Mouse (Mus musculus): ENCODE results near the gene Ano1. TPM values are rescaled to one million over a fixed set of nuclear protein-coding genes. Genes with fewer than 3 reads are reported as not detected.

Ano1 gene
- total RNA-seq, 2 experiments from 2014 or later, result 3.1 to 3.5 TPM

DNA sequence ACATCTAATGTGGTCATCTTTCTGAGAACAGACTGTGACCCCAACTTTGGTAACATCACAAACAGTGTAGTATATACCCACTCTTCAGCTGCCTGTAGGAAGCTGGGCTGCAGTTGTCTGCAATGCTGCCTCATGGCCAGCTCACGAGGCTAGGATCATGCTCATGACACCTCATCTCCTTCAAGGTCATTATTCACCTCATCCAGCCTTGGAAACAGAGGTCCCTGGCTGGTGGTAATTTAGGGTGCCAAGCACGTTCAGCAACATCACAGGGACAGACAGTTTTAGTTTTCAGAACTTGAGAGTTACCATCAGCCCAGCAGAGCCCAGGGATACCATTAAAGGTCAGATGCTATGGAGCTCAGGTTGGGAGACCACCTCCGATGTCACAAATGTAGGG, 86.2 kb downstream of the Ano1 start:
- intact Hi-C loops (cut with DNase I), result no loop called here
- DNase-seq (ENCODE audit: low spot score in 2 of 2), result no peak

DNA sequence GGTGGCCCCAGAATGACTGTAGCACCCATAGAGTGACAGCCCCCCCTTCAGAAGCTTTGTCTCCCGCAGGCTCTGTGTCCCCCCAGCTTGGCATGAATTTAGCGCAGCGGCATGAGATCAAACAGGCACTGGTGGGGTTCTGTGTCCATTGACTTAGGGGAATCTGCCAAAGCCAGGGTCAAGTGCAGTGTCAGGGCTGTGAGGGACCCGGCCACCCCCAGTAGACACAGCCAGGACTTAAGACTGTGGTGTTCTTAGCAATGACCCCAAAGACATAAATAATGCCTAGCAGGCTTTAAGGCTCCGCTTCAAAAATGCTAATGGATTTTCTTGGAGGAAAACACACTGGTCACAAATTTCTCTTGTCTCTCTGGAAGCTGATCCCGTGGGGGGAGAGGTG, 88.2 kb downstream of the Ano1 start:
- no peak for DNase-seq (ENCODE audit: low spot score in 2 of 2)
- intact Hi-C loops (cut with DNase I), result no loop called here

DNA sequence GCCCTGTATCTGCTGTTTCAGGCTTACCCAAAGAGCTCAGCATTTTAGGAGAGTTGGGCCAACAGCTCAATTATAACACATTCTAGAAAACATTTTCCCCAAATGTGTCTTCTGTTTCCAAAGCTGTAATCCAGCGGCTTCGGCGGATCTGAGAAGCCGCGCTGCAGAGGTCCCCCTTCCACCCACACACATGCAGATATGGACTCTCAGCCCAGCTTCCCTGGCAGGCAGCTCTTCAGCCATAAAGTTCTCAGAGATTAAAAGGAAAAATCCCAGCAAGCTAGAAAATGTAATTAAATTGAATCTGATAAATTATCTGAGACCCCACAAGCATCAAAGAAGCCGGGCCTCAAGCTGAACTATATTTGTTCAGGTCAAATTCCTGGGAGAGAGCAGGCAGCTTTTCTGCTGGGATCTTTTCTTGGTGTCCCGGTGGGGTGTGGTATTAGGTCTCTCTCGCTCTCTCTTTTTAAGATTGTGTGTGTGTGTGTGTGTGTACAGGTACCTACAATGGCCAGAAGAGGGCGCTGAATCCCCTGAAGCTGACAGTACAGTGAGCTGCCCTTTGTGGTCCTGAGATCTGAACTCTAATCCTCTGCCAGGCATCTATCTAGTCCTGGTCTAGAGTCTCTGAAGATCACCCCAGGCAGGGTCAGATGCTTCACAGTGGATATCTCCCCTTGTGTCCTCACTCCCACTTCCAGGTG, 95.4 kb downstream of the Ano1 start:
- intact Hi-C loops (cut with DNase I), result no loop called here
- DNase-seq (ENCODE audit: low spot score in 2 of 2), result peak in 1 of 2 experiments; percentile 28

DNA sequence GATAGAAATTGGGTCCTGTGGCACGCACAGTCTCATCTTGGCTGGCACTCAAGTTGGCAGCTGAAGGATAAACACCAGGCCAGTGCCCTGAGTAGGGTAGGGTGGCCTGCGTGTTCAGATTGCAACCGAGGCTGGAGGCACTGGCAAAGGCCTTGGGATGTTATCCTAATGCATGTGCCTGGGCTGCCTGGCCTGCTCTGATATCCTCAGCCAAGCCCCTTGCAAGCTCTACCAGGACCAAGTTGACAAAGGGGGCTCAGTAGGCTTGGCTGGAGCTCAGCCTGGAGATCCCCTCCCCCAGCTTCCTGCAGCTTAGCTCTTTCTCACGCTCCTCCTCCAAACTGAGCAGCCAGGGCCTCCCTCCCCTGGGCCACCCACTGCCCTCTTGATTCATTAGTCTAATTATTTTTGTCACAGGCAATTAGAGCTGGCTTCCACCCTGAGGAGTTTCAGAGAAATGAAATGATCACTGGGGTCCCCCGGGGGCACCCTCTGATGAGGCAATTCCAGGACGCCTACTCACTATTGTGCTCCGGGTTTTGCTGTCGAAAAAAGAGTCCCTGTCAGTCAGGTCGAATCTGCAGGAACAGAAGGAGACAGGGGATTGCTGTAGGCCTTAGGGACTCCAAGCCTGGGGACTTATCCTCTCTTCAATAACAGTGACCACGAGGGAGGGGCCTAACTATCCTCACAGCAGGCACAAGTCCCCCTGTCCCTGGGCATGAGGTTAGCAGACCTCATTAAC, 97.9 kb downstream of the Ano1 start:
- intact Hi-C loops (cut with DNase I), result no loop called here

DNA sequence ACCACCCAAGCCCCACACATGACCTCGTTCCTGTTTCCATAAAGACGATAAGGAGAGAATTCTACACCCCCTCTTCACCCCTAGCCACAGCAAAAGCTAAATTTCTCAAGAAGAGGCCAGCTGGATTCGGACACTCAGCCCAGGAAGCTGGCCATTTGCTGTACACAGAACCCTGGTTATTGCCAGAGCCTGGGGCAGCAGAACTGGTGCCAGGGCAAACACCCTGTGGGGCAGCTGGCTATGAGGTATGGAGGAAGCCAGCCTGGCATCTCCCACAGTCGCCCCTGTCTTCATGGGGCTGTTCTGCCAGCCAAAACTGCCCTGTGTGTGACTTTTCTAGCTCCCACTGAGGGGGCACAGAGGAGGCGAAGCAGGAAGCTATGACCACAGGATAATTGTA, 104.2 kb downstream of the Ano1 start:
- intact Hi-C loops (cut with DNase I), result no loop called here
- DNase-seq (ENCODE audit: low spot score in 2 of 2), result no peak

More for the DNA sequence above, 97.9 kb downstream of the Ano1 start:
- DNase-seq (ENCODE audit: low spot score in 2 of 2), result peak; percentile 65 to 73

DNA sequence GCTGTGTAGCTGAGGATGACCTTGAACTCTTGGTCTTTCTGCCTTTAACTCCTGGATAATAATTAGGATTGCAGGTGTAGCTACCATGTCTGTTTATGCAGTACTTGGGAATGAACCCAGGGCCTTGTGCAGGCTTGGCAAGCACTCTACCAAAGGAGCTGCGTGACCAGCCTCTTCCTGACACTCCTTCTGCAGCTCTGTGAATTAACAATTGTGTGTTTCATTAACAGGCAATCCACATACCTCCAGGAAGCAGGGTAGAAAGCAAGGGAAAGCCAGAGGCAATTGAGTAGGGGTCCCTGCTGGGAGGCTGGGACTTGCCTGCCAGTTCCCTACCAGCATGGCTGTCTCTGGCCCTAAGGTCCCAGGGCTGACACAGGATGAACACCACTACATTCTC, 111.0 kb downstream of the Ano1 start:
- DNase-seq (ENCODE audit: low spot score in 2 of 2), result no peak
- intact Hi-C loops (cut with DNase I), result no loop called here

DNA sequence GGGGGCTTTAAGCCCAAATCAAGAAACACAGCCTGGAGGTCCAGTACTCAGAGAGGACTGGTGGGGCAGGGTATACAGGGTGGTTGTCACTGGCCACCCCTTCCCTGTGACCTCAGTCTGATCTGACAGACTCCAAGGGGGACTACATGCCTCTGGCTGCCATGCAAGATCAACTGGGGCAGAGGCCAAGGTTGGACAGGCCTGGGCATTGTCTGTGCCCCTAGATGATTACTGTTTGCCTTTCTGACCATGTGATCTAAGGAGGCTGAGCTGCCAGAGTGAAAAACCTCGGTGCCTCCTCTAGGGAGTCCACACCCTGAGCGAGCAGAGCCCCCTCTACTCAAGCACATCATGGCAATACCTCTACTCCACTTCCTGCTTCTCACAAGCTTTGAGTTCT, 115.8 kb downstream of the Ano1 start:
- no peak for DNase-seq (ENCODE audit: low spot score in 2 of 2)
- intact Hi-C loops (cut with DNase I), result no loop called here

DNA sequence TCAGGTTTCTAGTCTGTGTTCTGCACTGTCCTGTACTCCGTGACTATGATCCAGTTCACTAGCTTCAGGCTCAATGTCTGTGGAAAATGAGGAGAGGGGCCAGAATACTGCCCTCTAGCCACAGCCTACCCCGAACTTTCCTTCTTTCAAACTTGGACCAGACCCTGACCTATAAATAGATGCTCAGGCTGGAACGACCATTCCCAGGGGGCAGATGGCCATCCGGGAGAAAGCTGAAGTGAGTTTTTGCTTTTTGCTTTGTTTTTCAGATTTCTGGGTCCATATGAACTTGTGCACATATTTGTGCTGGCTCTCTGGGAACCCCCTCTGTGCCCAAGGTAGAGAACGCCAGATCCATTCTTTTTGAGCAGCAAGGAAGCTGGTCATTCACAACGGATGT, 116.9 kb downstream of the Ano1 start:
- intact Hi-C loops (cut with DNase I), result no loop called here
- DNase-seq (ENCODE audit: low spot score in 2 of 2), result no peak

DNA sequence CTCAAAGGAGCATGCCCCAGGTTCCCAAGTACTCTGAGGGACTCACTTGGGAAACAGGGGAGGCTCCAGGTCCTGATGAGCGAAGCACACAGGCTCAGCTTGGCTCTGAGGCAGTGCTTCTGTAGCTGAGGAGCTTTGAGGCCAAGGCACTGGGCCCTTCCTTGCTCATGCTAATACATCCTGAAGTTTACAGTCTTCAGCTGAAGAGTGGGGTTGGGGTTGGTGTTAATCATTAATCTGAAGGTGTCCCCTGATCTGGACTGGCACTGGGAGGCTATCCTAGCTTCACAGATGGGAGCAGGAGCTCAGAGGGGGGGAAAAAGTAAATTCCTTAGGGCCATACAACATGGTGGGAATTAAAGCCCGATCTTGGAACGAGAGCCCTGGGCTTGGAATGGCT, 117.3 kb downstream of the Ano1 start:
- intact Hi-C loops (cut with DNase I), result no loop called here
- DNase-seq (ENCODE audit: low spot score in 2 of 2), result no peak

DNA sequence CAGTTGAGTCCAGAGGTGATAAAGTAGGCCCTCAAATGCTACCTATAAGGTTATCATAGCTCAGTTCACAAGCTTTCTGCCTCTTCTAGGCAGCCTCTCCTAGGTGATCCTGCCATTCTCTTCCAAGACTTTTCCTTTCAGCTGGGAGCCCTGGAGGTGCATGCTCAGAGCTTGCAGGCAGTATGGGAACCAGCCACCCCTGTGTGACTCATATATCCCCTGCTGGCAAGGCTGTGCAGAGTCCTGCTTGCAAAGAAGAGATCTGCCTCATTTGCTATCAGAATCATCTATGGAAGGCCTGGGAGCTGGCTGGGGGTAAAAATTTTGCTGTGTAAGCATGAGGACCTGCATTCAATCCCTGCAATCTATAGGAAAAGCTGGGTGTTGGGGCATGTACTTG, 119.5 kb downstream of the Ano1 start:
- no peak for DNase-seq (ENCODE audit: low spot score in 2 of 2)
- intact Hi-C loops (cut with DNase I), result no loop called here

DNA sequence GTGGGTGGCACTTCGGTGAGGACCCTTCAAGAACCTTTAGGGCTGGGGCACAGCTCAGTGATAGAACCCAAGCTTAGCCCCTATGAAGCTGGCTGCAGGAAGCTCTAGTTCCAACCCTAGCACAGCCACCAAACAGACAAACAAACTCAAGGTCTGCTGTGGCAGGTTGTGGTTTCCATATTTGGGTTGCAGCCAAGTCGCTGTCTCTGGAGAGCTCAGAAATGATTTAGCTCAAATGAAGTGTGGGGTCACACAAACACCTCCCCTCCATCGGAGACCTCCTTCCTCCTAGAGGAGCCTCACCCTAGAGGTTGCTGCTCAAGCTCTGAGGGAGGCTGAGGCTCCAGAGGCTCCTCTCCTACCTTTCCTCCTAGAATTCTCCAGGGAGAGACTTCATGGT, 121.2 kb downstream of the Ano1 start:
- intact Hi-C loops (cut with DNase I), result no loop called here

DNA sequence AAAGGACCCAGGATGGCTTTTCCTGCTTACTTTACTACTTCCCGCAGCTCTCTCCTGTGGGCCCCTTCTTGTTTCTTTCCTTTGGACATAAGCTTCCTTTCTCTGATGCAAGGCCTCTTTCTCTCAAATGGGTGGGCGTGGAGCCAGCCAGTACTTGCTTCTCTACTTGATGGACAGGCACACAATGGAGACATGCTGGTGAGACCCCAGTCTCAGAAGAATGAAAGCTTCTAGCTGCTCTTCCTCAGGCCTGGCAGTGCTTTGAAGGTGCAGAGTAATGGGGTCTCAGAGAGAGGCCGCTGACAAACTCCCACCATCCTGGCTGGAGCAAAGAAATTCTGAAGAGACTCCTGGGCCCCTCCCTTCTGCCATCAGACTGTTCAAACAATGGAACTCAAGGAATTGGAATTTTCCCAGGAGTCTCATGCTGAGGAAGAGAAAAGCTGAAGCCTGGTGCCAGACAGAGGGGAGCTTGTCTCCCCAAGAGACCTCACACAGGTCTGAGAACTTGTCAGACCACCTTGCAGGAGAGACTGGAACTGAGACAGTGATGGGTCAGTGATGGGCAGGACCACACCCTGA, 123.3 kb downstream of the Ano1 start:
- DNase-seq (ENCODE audit: low spot score in 2 of 2), result no peak
- intact Hi-C loops (cut with DNase I), result no loop called here

More for the DNA sequence above, 121.2 kb downstream of the Ano1 start:
- DNase-seq (ENCODE audit: low spot score in 2 of 2), result no peak

DNA sequence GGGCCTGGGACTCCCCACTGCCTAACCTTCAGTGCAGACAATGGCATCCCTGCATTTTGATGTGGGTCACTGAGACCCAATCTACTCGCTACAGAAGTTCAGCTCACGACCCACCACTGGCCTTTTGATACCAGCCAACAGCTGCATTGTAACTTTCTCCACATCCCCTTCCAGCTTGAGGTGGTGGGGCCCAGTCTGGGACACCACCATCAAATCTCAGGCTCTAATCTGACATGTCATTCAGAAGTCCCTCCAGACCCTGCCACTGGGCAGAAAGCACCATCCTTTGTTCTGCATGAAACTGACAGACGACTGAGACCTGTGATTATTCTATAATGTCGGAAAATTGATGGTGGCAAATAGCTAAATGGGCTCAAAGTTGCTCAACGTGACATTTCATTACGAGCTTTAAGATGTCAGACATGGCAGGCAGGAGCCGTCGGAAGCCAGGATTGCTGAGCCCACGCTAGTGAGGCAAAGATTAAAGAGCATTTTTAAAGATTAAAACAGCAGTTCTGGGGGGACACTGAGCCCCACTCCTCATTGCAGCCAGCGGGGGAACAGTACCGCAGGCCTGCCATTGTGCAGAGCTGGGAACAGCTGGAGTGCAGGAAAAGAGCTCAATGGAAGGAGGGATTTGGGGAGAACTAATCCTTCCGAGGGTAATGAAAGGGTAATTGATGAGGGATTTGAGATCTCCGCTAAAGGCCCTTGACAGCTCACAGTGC, 124.0 kb downstream of the Ano1 start:
- intact Hi-C loops (cut with DNase I), result no loop called here
- no peak for DNase-seq (ENCODE audit: low spot score in 2 of 2)

DNA sequence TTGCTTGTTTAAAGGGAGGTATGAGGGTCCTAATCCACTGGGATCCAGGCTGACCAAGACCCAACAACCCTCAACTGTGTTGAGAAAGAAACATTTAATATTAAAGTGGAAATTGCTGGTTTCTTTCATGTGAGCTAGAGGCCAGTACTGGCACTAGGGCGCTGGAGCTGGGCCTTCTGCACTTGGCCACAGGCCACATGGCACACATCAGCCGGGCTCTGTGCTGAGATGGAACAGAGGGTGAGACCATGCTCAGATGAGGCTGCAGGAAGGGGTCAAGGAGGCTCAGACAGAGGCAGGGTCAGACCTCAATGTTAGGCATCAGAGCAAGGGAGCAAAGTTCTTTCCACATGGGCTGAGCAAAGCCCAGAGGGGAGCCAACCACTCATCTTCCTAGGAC, 125.7 kb downstream of the Ano1 start:
- intact Hi-C loops (cut with DNase I), result no loop called here
- DNase-seq (ENCODE audit: low spot score in 2 of 2), result no peak

DNA sequence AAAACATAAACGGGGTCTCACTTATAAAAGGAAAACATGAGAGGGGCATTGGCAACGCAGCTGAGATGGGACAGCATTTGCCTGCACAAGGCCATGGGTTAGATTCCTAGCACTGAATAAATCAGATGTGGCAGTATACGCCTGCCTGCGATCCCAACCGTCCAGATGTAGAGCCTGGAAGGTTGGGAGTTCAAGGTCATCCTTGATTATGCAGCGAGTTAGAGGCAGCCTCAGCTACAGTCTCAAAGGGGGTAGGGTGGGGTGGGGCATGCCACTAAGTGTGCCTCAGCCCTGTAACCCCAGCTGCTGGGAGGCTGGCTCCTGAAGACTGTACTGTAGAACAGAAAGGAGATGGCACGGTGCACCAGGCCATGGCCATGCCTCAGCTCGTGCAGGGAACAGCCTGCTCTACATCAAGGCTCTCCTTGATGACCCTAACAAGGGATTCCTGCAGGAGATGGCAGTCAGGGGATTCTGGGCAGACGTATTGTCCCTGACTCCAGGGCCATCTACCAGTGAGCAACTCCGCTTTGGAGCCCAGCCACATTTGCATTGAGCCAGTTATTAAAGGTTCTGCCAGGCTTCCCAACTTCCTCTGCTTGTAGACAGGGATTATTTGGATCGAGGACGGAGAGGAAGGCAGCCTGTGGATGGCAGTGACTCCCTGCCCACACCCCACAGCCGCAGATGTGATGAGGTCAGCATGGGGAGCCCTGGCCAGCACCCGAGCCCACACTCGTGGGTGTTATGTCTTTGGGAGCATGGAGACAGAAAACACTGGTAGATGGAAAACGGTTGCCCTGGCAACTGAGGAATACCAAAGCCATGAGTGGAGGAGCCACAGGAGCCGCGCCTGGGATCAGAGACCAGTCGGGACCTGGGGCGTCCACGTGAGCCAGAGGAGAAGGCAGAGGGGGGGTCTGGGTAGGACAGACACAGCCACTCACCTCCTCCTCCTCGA, 130.8 kb downstream of the Ano1 start:
- intact Hi-C loops (cut with DNase I), result no loop called here
- peak; percentile 18 to 59 for DNase-seq (ENCODE audit: low spot score in 2 of 2)

DNA sequence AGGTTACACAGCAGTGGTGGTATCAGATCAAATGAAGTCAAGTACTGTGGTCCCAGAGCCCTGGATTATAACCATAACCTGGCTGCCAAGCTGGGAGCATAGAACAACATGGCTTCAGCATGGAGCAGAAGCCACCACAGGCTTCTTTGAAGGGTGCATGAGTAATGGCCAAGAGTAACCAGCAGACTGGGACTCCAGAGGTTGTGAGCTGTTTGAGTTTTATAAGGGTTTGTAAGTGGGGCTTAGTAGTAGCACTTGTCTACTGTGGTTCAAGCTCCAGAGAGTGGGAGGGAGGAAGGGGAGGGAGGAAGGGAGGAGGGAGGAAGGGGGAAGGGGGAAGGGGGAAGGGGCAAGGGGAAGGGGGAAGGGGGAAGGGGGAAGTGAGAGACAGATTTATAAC, 131.5 kb downstream of the Ano1 start:
- intact Hi-C loops (cut with DNase I), result no loop called here
- DNase-seq (ENCODE audit: low spot score in 2 of 2), result no peak

DNA sequence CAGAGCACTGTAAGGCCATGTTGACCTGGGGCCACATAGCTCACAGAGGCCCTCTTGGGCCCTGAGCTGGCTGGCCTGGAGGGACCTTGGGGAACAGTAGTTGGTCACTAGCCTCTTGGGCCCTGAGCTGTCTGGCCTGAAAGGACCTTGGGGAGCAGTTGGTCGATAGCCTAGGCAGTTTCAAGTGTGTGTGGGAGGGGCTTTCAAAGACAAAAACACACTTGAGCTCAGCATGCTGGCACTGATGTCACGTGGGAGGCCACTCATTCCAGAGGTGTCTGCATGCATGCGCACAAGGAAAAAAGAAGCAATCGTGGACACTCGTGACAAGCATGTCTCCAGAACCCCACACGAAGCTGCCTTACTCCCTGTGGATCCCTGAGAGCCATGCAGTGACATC, 136.4 kb downstream of the Ano1 start:
- intact Hi-C loops (cut with DNase I), result no loop called here
- no peak for DNase-seq (ENCODE audit: low spot score in 2 of 2)

DNA sequence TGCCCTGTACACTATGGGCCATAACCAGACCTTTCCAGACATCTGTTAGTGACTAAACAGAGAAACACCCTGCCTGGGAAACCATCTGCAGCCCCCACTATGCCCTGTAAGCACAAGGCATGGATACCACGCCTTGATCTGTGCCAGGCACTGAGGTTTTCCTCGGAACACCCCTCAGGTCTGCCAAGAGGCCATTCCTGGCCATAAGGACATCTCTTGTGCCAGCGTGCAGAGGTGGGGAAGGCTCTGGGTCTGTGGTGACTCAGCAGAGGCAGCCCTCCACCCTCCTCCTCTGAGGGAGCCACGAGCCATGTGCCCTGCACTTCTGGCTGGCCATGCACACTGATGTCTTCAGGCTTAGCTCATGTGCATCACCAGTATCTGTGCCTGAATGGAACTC, 138.9 kb downstream of the Ano1 start:
- intact Hi-C loops (cut with DNase I), result no loop called here
- no peak for DNase-seq (ENCODE audit: low spot score in 2 of 2)

DNA sequence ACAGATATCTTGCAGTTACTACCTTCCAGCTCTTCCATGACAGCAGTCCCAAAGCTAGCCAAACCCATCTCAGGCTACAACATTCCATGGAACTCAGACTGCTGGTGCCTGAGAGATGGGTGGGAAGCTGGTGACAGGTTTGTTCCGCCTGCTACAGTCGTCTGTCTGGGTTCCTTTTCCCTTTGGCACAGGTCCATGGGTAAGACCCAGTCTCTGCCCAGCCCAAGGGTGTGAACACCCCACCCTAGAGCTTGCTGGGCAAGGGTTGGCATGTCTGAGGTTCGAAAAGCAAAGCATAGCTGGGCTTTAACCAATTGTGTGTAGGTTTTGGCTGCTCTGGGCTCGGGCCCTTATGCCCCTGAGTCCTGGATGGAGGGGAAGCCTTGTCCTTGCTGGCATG, 139.4 kb downstream of the Ano1 start:
- no peak for DNase-seq (ENCODE audit: low spot score in 2 of 2)
- intact Hi-C loops (cut with DNase I), result no loop called here
